Mouse (Mus musculus): Measurements from ENCODE around the gene Col23a1.
"Not testable (repeated sequence)": the region's sequence is repeated elsewhere in the genome, so short reads cannot be mapped to it uniquely, and the experiment has no call there.

Col23a1 gene

GRCm38 (mm10) chr11:51328387-51328942 lies 38.7 kb downstream of the Col23a1 start:
- CTCF ChIA-PET = no interaction called here

GRCm38 (mm10) chr11:51329837-51330714 lies 40.4 kb downstream of the Col23a1 start:
- CTCF ChIA-PET = no interaction called here

DNA sequence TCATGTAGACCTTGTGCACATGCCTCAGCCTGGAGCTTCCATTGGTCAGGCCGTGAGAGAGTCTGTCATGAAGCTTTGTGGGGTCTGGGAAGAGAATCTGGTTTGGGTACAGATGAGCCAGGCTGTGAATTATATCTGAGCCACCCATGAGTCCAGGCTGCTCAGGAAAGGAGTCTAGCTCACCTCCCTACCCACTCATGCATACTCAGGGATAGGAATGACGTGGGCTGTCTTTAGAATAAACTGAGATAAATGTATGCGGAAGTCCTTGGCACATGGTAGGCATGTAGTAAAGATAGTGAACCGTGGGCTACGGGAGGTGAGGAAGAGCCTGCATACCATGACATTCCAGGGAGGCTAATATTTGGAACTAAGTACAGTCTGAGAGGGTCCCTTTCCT lies 44.3 kb downstream of the Col23a1 start:
- CTCF ChIA-PET = no interaction called here

- CTCF ChIA-PET = no interaction called here
These were observed 47.9 kb downstream of the Col23a1 start for GRCm38 (mm10) chr11:51337585-51337984.

DNA sequence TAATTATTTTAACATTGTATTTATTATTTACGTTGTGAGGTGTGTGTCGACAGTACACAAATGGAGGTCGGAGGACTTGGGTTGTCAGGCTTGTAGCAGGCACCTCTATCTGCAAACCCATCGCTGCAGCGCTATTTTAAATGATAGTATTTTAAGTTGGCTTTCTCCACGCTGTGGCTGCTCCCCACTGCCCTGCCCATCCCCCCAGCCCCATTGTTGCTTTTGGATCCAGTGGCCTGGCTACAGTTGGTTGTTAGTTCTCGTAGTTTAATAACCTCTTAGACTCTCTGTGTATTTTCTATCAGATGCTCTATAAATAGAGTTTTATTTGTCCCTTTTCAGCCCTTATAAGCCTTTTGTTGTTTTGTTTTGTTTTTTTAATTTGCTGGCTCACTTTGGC lies 48.7 kb downstream of the Col23a1 start:
- CTCF ChIA-PET = no interaction called here

DNA sequence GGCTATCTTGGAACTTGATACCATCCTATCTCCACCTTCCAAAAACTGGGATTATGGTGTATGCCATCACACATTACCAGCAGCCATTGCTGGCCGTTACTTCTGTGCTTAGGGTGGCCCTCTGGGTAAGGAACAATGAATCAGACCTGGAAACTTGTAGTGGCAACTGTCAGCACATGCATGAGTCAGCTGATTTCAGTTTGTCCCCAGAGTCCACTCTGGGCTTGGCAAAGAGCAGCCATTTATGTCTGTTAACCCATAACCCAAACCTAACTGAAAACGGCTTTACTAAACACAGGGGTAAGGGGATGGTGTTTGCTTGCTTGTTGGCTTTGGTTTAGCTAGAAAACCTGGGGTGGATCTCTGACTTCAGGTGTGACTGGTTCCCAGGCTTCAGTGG lies 51.4 kb downstream of the Col23a1 start:
- CTCF ChIA-PET = no interaction called here

GRCm38 (mm10) chr11:51342776-51343175 lies 53.1 kb downstream of the Col23a1 start:
- CTCF ChIA-PET = no interaction called here

- CTCF ChIA-PET = no interaction called here
These were observed 53.6 kb downstream of the Col23a1 start for GRCm38 (mm10) chr11:51343312-51343711.

- CTCF ChIA-PET = no interaction called here
These were observed 54.1 kb downstream of the Col23a1 start for GRCm38 (mm10) chr11:51343728-51344289.

DNA sequence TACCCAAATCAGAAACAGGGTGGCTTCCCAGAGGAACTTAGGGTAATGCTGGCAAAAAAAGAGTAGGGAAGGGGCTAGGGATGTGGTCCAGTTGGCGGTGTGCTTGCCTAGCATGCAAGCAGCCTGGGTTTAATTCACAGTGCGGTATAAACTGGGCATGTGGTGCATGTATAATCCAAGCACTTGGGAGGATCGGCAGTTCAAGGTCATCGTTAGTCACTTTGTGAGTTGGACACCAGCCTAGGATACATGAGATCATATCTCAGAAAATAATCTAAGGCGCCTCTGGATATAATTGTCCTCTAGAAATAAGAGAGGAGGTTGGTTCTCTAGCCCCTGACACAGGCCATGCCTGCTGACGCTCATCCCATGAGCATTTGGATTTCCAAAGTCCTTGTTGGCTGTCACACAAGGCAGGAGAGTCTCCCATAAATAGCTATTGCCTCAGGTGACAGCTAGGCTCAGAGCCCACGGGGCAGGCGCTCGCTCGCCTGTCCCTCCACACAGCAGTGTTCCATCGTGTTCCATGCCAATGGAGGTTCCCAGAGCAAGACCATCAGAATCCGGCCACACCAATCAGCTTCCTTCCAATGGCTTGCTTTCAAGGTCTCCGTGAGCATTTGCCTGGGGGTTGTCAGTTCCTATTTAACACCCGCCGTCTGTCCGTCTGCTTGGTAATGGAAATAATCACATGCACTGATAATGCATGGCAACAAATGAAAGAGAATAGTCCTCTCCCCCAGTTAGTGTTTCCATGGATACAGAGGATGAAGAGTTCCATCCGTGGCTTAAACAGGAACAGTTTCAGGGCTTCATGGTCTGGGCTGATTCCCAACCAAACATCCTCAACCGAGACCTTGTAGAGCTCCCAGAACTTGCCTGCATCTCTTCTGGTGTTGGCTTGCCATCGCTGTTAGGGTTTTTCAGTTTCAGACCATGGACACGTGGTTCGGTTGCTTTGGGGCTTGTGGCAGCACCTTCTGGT lies 56.1 kb downstream of the Col23a1 start:
- CTCF ChIA-PET = no interaction called here

DNA sequence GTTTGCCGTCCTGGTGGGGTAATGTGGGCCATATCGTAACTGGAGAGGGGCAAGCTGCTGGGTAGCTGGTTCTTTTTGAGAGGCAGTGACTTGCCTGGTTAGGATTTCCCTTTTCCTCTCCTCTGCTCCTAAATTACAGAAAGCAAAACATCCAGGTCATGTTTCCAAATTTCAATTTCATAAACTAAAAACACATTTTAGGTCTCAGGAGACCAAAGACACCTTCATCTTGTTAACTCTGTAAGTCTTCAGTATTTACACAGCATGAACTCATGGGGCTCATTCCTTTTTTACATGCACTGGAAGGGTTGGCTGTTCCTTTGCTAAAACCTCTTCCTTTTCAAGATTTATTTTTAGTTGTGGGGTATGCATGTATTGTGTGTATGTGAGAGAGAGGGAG lies 58.0 kb downstream of the Col23a1 start:
- CTCF ChIA-PET = no interaction called here

- CTCF ChIA-PET = no interaction called here
These were observed 59.9 kb downstream of the Col23a1 start for GRCm38 (mm10) chr11:51349665-51350064.

- CTCF ChIA-PET = no interaction called here
These were observed 61.4 kb downstream of the Col23a1 start for GRCm38 (mm10) chr11:51351151-51351550.

GRCm38 (mm10) chr11:51351841-51352240 lies 62.1 kb downstream of the Col23a1 start:
- CTCF ChIA-PET = no interaction called here

DNA sequence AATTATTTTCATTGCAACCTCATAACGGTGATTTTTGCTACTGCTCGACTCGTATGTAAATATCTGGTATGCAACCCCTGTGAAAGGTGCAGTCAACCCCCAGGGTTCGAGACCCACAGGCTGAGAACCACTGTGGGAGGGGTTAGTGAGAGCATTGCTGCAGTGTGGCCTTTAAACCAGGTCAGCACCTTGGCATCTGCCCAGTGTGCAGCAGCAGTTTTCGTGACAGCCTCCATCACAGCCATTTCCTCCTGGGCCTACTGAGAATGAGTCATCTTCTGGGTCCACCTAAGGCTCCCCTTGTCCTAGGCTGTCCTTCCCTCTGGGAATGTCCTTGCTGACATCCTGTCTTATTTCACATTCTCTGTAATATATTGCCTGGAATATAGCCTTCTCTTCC lies 64.0 kb downstream of the Col23a1 start:
- CTCF ChIA-PET = no interaction called here

DNA sequence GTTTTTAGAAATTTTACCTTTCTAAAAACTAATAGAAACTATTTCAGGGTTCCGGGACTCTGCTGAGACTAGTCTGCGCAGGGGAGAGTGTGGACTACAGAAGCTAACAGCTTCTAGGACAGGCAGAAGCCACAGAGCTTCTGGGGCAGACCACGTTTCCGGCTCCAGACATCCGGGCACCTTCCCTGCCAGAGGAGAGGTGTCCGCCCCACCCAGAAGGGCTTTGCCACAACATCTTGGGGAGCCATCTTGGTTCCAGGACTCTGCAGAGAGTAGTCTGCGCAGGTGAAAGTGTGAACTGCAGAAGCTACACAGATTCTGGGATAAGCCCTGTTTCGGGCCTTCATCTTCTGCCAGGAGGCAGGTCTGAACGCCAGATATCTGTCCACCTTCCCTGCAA lies 69.3 kb downstream of the Col23a1 start:
- CTCF ChIA-PET = not testable (repeated sequence)

DNA sequence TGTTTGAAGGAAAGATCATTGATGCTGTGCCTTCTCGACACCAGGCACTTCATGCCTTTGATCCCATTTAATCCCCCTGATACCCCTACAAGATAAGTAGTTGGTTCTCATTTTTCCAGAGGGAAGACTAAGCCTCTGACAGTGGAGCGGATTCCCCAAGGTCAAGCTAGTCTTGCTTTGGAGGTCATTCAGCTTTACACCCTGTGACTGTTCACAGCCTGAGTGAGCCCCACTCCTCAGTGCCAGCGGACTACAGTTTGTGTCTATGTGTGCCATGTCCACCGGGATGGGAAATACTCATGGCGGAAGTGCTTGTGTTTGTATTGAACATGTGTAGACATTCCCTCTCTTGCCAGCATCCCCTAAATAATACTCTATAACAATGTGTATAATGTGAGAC lies 74.6 kb downstream of the Col23a1 start:
- CTCF ChIA-PET = no interaction called here

GRCm38 (mm10) chr11:51367334-51367733 lies 77.6 kb downstream of the Col23a1 start:
- CTCF ChIA-PET = no interaction called here

DNA sequence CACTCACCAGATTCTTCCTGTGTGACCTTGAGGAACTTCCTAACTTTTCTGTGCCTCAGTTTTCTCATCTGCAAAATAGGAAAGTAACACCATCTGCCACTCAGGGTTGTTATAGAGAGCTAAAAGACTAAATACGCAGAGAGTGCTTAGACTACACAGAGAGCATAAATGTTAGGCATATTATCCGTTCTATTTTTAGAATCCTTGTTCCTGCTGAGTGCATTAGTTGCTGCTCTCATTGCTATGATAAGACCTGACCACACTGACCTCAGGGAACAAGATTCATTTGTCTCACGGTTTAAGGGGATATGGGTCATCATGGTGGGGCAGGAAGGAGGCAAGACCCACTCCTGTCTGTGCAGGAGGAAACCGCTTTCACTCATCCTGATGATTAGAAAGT lies 80.6 kb downstream of the Col23a1 start:
- CTCF ChIA-PET = no interaction called here

- CTCF ChIA-PET = no interaction called here
These were observed 81.6 kb downstream of the Col23a1 start for GRCm38 (mm10) chr11:51371321-51371720.

- CTCF ChIA-PET = no interaction called here
These were observed 82.2 kb downstream of the Col23a1 start for GRCm38 (mm10) chr11:51371926-51372325.

GRCm38 (mm10) chr11:51377199-51377598 lies 87.5 kb downstream of the Col23a1 start:
- CTCF ChIA-PET = no interaction called here
